ENCODE assay signal across 11 mouse cellular contexts in the genomic region with DNA sequence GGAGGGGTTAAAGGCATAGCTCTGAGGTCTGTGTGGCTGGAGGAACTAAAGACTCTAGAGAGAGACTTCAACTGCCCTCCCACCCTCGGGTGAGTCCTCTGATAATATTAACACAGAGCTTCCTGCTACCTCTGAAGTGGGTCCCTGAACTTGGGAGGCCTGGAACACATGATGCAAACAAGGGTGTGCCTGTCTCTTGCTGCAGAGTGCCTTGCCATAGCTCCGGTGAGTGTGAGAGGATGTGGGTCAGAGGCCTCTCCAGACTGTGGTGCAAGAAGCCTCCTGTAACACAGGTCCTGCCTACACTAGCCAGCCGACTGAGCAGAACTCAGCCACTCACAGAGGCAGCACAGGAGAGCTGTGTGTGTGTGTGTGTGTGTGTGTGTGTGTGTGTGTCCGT. TPM values are rescaled to one million over a fixed set of nuclear protein-coding genes. Genes with fewer than 3 reads are reported as not detected.
A peak's percentile ranks its signal among the peaks of the same experiment; 100 is the strongest.
DNase-seq lines count a peak whose midpoint lies in the region; TF ChIP-seq lines count a peak whose summit lies in the region.
"Had no signal": no experiment of that assay in that cellular context is flagged by ENCODE, and none has a peak within 500 bp of the region (broad histone marks: within the 10 kb centered on the region; RNA-seq: fewer than 3 reads in every experiment).

No protein-coding gene starts in this region.

- H3K4me3 ChIP-seq in megakaryocyte, embryonic 14.5 days (replicated peaks), result peak overlapping the region; percentile 65
- no peak overlapping the region for H3K4me3 ChIP-seq in layer of hippocampus, adult 2 months

- H3K9me3 ChIP-seq in megakaryocyte, embryonic 14.5 days, result no peaks in the 10 kb centered on the region

- H3K4me1 ChIP-seq in megakaryocyte, embryonic 14.5 days, result peaks cover 45% of the 10 kb centered on the region

- no peak for TF ChIP-seq CTCF in layer of hippocampus, adult 2 months (conservative IDR thresholded peaks at IDR 0.05)

- intact Hi-C loops in heart, postnatal 25 days (cut with DNase I), result loop anchor here (5.0 to 10.0 kb wide), 4 partner anchors 88 to 375 kb away; no protein-coding TSS in a partner anchor

- peaks cover 5% of the 10 kb centered on the region for H3K27me3 ChIP-seq in megakaryocyte, embryonic 14.5 days (replicated peaks)

- peak; percentile 87 for DNase-seq in heart, adult 11 months
- DNase-seq in heart, postnatal 25 days (ENCODE audit: low spot score), result no peak
- DNase-seq in MN1 (ENCODE audit: low spot score), result peak; percentile 11
- DNase-seq in large intestine, adult 2 months (ENCODE audit: low read depth, low spot score), result peak; percentile 16
- DNase-seq in layer of hippocampus, adult 11-12 months (ENCODE audit: low spot score), result no peak
- no peak for DNase-seq in layer of hippocampus, adult 2 months (ENCODE audit: low spot score in 2 of 2)
- no peak for DNase-seq in kidney, postnatal 25 days
- DNase-seq: kidney, adult 18-20 months had no signal

- no peak overlapping the region for H3K27ac ChIP-seq in layer of hippocampus, adult 2 months

- 17% methylated on average over 4 of the region's 4 CpGs for WGBS in large intestine, adult 2 months

- no peaks in the 10 kb centered on the region for H3K36me3 ChIP-seq in megakaryocyte, embryonic 14.5 days (replicated peaks; ENCODE audit: low read length)

RNA-seq across cellular contexts. Expression of a gene that starts 45.2 kb away (rescaled TPM):
- not detected for total RNA-seq in heart, postnatal 25 days (2021)
- polyA plus RNA-seq in large intestine, adult 2 months (2012; rRNA removed), result not detected in 2 replicates
- 0.82 TPM in 1 of 2 replicates, not detected in the other for polyA plus RNA-seq in megakaryocyte, embryonic 14.5 days (2012; ENCODE audit: insufficient read depth, low replicate concordance)
- 1 to 10 TPM in 1 of 2 experiments, under 1 TPM in 1; 0.92 to 1.3 TPM for total RNA-seq in layer of hippocampus, adult 2 months (2021)
- polyA plus RNA-seq: heart, embryonic 14.5 days; small intestine, adult 2 months had no signal

RNA-seq across cellular contexts. Expression of a gene that starts 45.7 kb away (rescaled TPM):
- 10 to 100 TPM; 25.2 to 28.8 TPM for total RNA-seq in heart, postnatal 25 days (2021)
- 3.0 and 5.3 TPM in 2 replicates for polyA plus RNA-seq in large intestine, adult 2 months (2012; rRNA removed)
- 1.3 and 5.1 TPM in 2 replicates for polyA plus RNA-seq in megakaryocyte, embryonic 14.5 days (2012; ENCODE audit: insufficient read depth, low replicate concordance)
- 10 to 100 TPM; 47.5 to 52.1 TPM for total RNA-seq in layer of hippocampus, adult 2 months (2021)

Comparison
In these comparisons a context has a peak if more than half of its experiments do, and no peak if none do; other contexts are left out.
1. DNase-seq: peak in heart, adult 11 months (single experiment), MN1 (single experiment) and large intestine, adult 2 months (single experiment); none in heart, postnatal 25 days (single experiment), layer of hippocampus, adult 11-12 months (single experiment), layer of hippocampus, adult 2 months (0 of 2) and kidney, postnatal 25 days (0 of 2).